Mouse (Mus musculus) forebrain, embryonic 16.5 days (tissue): ENCODE data around the gene Hoxd8. TPM values are rescaled to one million over a fixed set of nuclear protein-coding genes. Genes with fewer than 3 reads are reported as not detected.

Experiments used
- ATAC-seq: fragments of 200-750 bp; cut with Nextera tagmentation; 2 replicates; pipeline ENCODE4 v1.8.0; 2017; ENCODE audit warnings: mild to moderate bottlenecking, moderate library complexity
- H3K27ac ChIP-seq: fragments of 300-500 bp; sonication (generic); 2 replicates; pipeline ENCODE4 v1.5.1; 2014; ENCODE audit warnings: low read length, control low read depth
- H3K27me3 ChIP-seq: fragments of 300-500 bp; sonication (generic); replicated peaks from 2 replicates; pipeline ENCODE4 v1.6.1; 2014; ENCODE audit warnings: low read length; ENCODE audit not compliant: control insufficient read depth, insufficient read depth
- H3K36me3 ChIP-seq: fragments of 300-500 bp; sonication (generic); 2 replicates; pipeline ENCODE4 v1.6.1; 2014; ENCODE audit not compliant: control insufficient read depth, insufficient read depth
- H3K4me1 ChIP-seq: fragments of 300-500 bp; sonication (generic); replicated peaks from 2 replicates; pipeline ENCODE4 v1.6.1; 2014; ENCODE audit warnings: low read length; ENCODE audit not compliant: control insufficient read depth, insufficient read depth
- H3K4me2 ChIP-seq: fragments of 300-500 bp; sonication (generic); 2 replicates; pipeline ENCODE4 v1.6.1; 2014; ENCODE audit warnings: mild to moderate bottlenecking, low read length, control low read depth
- H3K4me3 ChIP-seq: fragments of 300-500 bp; sonication (generic); replicated peaks from 2 replicates; pipeline ENCODE4 v1.5.1; 2014; ENCODE audit warnings: mild to moderate bottlenecking, low read length, control low read depth
- H3K9ac ChIP-seq: fragments of 300-500 bp; sonication (generic); replicated peaks from 2 replicates; pipeline ENCODE4 v1.6.1; 2014; ENCODE audit warnings: low read depth, low read length, control low read depth
- H3K9me3 ChIP-seq: fragments of 300-500 bp; sonication (generic); 2 replicates; pipeline ENCODE4 v1.6.1; 2016; ENCODE audit warnings: low read length; ENCODE audit not compliant: control insufficient read depth
- WGBS: fragments of 180-500 bp; shearing (Covaris S2); extraction: QIAGEN DNeasy Blood & Tissue Kit; methylation state at CpG from one replicate; pipeline ENCODE4 v1.1.7; 2014; 5-methylcytosine and 5-hydroxymethylcytosine counted together
- polyA plus RNA-seq: library from polyadenylated mRNA; unstranded; fragments of >200 nt; fragmentation: Nextera tagmentation; extraction: Ambion mirVana; gene quantifications from 2 replicates; pipeline ENCODE4 v1.2.1, GENCODE M21; 2015

The Hoxd8 gene
- polyA plus RNA-seq, 1 experiment from 2014 or later, result not detected

- ATAC-seq, result no peak
- H3K27ac ChIP-seq, result no peak overlapping the region
- 7% methylated on average over 6 of the region's 6 CpGs for WGBS
- no peak overlapping the region for H3K9ac ChIP-seq
- peaks cover 93% of the 10 kb centered on the region for H3K27me3 ChIP-seq
- no peaks in the 10 kb centered on the region for H3K9me3 ChIP-seq
- no peaks in the 10 kb centered on the region for H3K36me3 ChIP-seq
- H3K4me1 ChIP-seq, result no peaks in the 10 kb centered on the region
- H3K4me2 ChIP-seq, result no peak overlapping the region
- no peak overlapping the region for H3K4me3 ChIP-seq
Measured at GRCm38 (mm10) chr2:74721882-74722281, 17.5 kb downstream of the Hoxd8 start.

- Histone ChIP-seq H3K4me2 (no peak overlapping the region), H3K27ac (no peak overlapping the region), H3K4me3 (no peak overlapping the region), H3K9me3 (no peaks in the 10 kb centered on the region), H3K9ac (no peak overlapping the region), H3K36me3 (no peaks in the 10 kb centered on the region), H3K4me1 (no peaks in the 10 kb centered on the region), H3K27me3 (peaks cover 93% of the 10 kb centered on the region)
- no peak for ATAC-seq
- WGBS, result 3% methylated on average over 8 of the region's 8 CpGs
Measured at GRCm38 (mm10) chr2:74722949-74723348, 18.5 kb downstream of the Hoxd8 start.

GRCm38 (mm10) chr2:74724244-74725015 is 20.0 kb downstream of the Hoxd8 start:
- 7% methylated on average over 7 of the region's 7 CpGs for WGBS
- H3K27ac ChIP-seq, result no peak overlapping the region
- H3K9ac ChIP-seq, result no peak overlapping the region
- no peak overlapping the region for H3K4me2 ChIP-seq
- H3K9me3 ChIP-seq, result no peaks in the 10 kb centered on the region
- H3K36me3 ChIP-seq, result no peaks in the 10 kb centered on the region
- no peaks in the 10 kb centered on the region for H3K4me1 ChIP-seq
- ATAC-seq, result no peak
- no peak overlapping the region for H3K4me3 ChIP-seq
- peaks cover 95% of the 10 kb centered on the region for H3K27me3 ChIP-seq

- ATAC-seq, result no peak
- peaks cover 93% of the 10 kb centered on the region for H3K27me3 ChIP-seq
- no peaks in the 10 kb centered on the region for H3K9me3 ChIP-seq
- no peak overlapping the region for H3K9ac ChIP-seq
- no peaks in the 10 kb centered on the region for H3K4me1 ChIP-seq
- H3K4me3 ChIP-seq, result no peak overlapping the region
- under 1% methylated on average over 17 of the region's 17 CpGs for WGBS
- no peak overlapping the region for H3K4me2 ChIP-seq
- no peak overlapping the region for H3K27ac ChIP-seq
- no peaks in the 10 kb centered on the region for H3K36me3 ChIP-seq
Measured at GRCm38 (mm10) chr2:74725171-74725570, 20.8 kb downstream of the Hoxd8 start.

- ATAC-seq, result no peak
- H3K36me3 ChIP-seq, result no peaks in the 10 kb centered on the region
- WGBS, result 0% methylated on average over 5 of the region's 5 CpGs
- peaks cover 92% of the 10 kb centered on the region for H3K27me3 ChIP-seq
- no peaks in the 10 kb centered on the region for H3K4me1 ChIP-seq
- H3K4me3 ChIP-seq, result no peak within 1 kb of the TSS
- no peaks in the 10 kb centered on the region for H3K9me3 ChIP-seq
- no peak within 1 kb of the TSS for H3K9ac ChIP-seq
- no peak within 1 kb of the TSS for H3K27ac ChIP-seq
- no peak within 1 kb of the TSS for H3K4me2 ChIP-seq
Measured at GRCm38 (mm10) chr2:74726551-74726950, 22.1 kb downstream of the Hoxd8 start, which contains the start of gene Gm28230. TSS of gene Gm28230 (plus strand) at chr2:74726728.

GRCm38 (mm10) chr2:74726973-74727639 is 22.7 kb downstream of the Hoxd8 start:
- under 1% methylated on average over 43 of the region's 43 CpGs for WGBS
- no peak for ATAC-seq
- no peaks in the 10 kb centered on the region for H3K36me3 ChIP-seq
- H3K4me1 ChIP-seq, result no peaks in the 10 kb centered on the region
- peaks cover 92% of the 10 kb centered on the region for H3K27me3 ChIP-seq
- no peak overlapping the region for H3K4me3 ChIP-seq
- H3K9ac ChIP-seq, result no peak overlapping the region
- no peaks in the 10 kb centered on the region for H3K9me3 ChIP-seq
- H3K27ac ChIP-seq, result no peak overlapping the region
- no peak overlapping the region for H3K4me2 ChIP-seq

GRCm38 (mm10) chr2:74727640-74728302 is 23.4 kb downstream of the Hoxd8 start:
- Histone ChIP-seq H3K36me3 (no peaks in the 10 kb centered on the region), H3K9me3 (no peaks in the 10 kb centered on the region), H3K9ac (no peak overlapping the region), H3K4me3 (no peak overlapping the region), H3K27ac (no peak overlapping the region), H3K4me1 (no peaks in the 10 kb centered on the region), H3K4me2 (no peak overlapping the region), H3K27me3 (peaks cover 92% of the 10 kb centered on the region)
- no peak for ATAC-seq
- 2% methylated on average over 25 of the region's 25 CpGs for WGBS

GRCm38 (mm10) chr2:74728303-74728680 is 23.9 kb downstream of the Hoxd8 start:
- H3K27me3 ChIP-seq, result peaks cover 89% of the 10 kb centered on the region
- H3K4me1 ChIP-seq, result no peaks in the 10 kb centered on the region
- H3K36me3 ChIP-seq, result no peaks in the 10 kb centered on the region
- H3K27ac ChIP-seq, result no peak overlapping the region
- ATAC-seq, result no peak
- H3K4me2 ChIP-seq, result no peak overlapping the region
- 3% methylated on average over 13 of the region's 13 CpGs for WGBS
- H3K9ac ChIP-seq, result no peak overlapping the region
- H3K4me3 ChIP-seq, result no peak overlapping the region
- no peaks in the 10 kb centered on the region for H3K9me3 ChIP-seq

- no peak for ATAC-seq
- no peak overlapping the region for H3K4me3 ChIP-seq
Measured at GRCm38 (mm10) chr2:74730331-74730730, 25.9 kb downstream of the Hoxd8 start.

More at GRCm38 (mm10) chr2:74730331-74730730, 25.9 kb downstream of the Hoxd8 start:
- 3% methylated on average over 8 of the region's 8 CpGs for WGBS
- no peak overlapping the region for H3K9ac ChIP-seq
- no peak overlapping the region for H3K27ac ChIP-seq
- no peaks in the 10 kb centered on the region for H3K9me3 ChIP-seq
- no peaks in the 10 kb centered on the region for H3K36me3 ChIP-seq
- H3K27me3 ChIP-seq, result peaks cover 84% of the 10 kb centered on the region
- no peak overlapping the region for H3K4me2 ChIP-seq
- no peaks in the 10 kb centered on the region for H3K4me1 ChIP-seq
